9 mouse cellular contexts compared by ENCODE assay signal in genomic region chr3:123321612-123322011, GRCm38 (mm10). TPM values are rescaled to one million over a fixed set of nuclear protein-coding genes. Genes with fewer than 3 reads are reported as not detected.
DNase-seq lines count a peak whose midpoint lies in the region; ATAC-seq and TF ChIP-seq lines count a peak whose summit lies in the region.
"Had no signal": no experiment of that assay in that cellular context is flagged by ENCODE, and none has a peak within 500 bp of the region (broad histone marks: within the 10 kb centered on the region; RNA-seq: fewer than 3 reads in every experiment).

No protein-coding gene starts in this region.

- TF ChIP-seq CTCF in intestine, postnatal 0 days (IDR thresholded peaks at IDR 0.05; ENCODE audit: low read depth) = no peak

- no peak overlapping the region for H3K9ac ChIP-seq in intestine, embryonic 14.5 days (ENCODE audit: low read length)
- no peak overlapping the region for H3K9ac ChIP-seq in intestine, postnatal 0 days (ENCODE audit: low read depth, low read length)
- H3K9ac ChIP-seq in forebrain, embryonic 16.5 days (replicated peaks; ENCODE audit: low read depth, low read length) = no peak overlapping the region
- H3K9ac ChIP-seq in intestine, embryonic 15.5 days = no peak overlapping the region
- H3K9ac ChIP-seq: limb, embryonic 13.5 days had no signal

- H3K36me3 ChIP-seq in intestine, embryonic 14.5 days (ENCODE audit: control insufficient read depth, insufficient read depth, low read length) = peaks cover 10% of the 10 kb centered on the region; the same call in 1 of the 2 replicates
- peaks cover 13% of the 10 kb centered on the region; the same call in 1 of the 2 replicates for H3K36me3 ChIP-seq in intestine, postnatal 0 days (ENCODE audit: control insufficient read depth, insufficient read depth)
- H3K36me3 ChIP-seq in forebrain, embryonic 16.5 days (ENCODE audit: control insufficient read depth, insufficient read depth) = no peaks in the 10 kb centered on the region
- no peaks in the 10 kb centered on the region for H3K36me3 ChIP-seq in intestine, embryonic 15.5 days

- no peak overlapping the region for H3K27ac ChIP-seq in intestine, embryonic 14.5 days (ENCODE audit: low read depth)
- no peak overlapping the region for H3K27ac ChIP-seq in intestine, postnatal 0 days (ENCODE audit: low read depth, low read length)
- no peak overlapping the region for H3K27ac ChIP-seq in forebrain, embryonic 16.5 days (ENCODE audit: low read length)
- H3K27ac ChIP-seq in intestine, embryonic 15.5 days = peak overlapping the region; percentile 52; the same call in 1 of the 2 replicates
- H3K27ac ChIP-seq: limb, embryonic 13.5 days had no signal

- H3K9me3 ChIP-seq in intestine, embryonic 14.5 days (ENCODE audit: control insufficient read depth, low read length) = no peaks in the 10 kb centered on the region
- H3K9me3 ChIP-seq in intestine, postnatal 0 days (ENCODE audit: control insufficient read depth) = no peaks in the 10 kb centered on the region
- H3K9me3 ChIP-seq in forebrain, embryonic 16.5 days (ENCODE audit: control insufficient read depth, low read length) = no peaks in the 10 kb centered on the region
- H3K9me3 ChIP-seq in intestine, embryonic 15.5 days = no peaks in the 10 kb centered on the region
- H3K9me3 ChIP-seq: limb, embryonic 13.5 days had no signal

- H3K4me1 ChIP-seq in intestine, embryonic 14.5 days (replicated peaks; ENCODE audit: control insufficient read depth, insufficient read depth, low read length) = peaks cover 27% of the 10 kb centered on the region
- no peaks in the 10 kb centered on the region for H3K4me1 ChIP-seq in intestine, postnatal 0 days (replicated peaks; ENCODE audit: control insufficient read depth, insufficient read depth, low read length)
- H3K4me1 ChIP-seq in forebrain, embryonic 16.5 days (replicated peaks; ENCODE audit: control insufficient read depth, insufficient read depth, low read length) = no peaks in the 10 kb centered on the region
- H3K4me1 ChIP-seq in intestine, embryonic 15.5 days (replicated peaks) = peaks cover 15% of the 10 kb centered on the region

- 88% methylated on average over 6 of the region's 6 CpGs for WGBS in intestine, embryonic 14.5 days
- 77% methylated on average over 6 of the region's 6 CpGs for WGBS in intestine, postnatal 0 days
- 86% methylated on average over 6 of the region's 6 CpGs for WGBS in forebrain, embryonic 16.5 days
- 77% methylated on average over 6 of the region's 6 CpGs for WGBS in intestine, embryonic 15.5 days

- DNase-seq in intestine, embryonic 14.5 days (ENCODE audit: low spot score) = no peak
- DNase-seq in Muller cell, postnatal 12 days (ENCODE audit: inconsistent ontology term) = peak; percentile 69
- peak; percentile 58 for DNase-seq in skeletal muscle tissue, adult 2 months (ENCODE audit: low read depth, low spot score)
- no peak for DNase-seq in ovary, adult 18-20 months (ENCODE audit: low spot score)

- ATAC-seq in intestine, embryonic 14.5 days (replicated peaks; ENCODE audit: low FRiP score, low TSS enrichment, low read depth) = peak; percentile 7; the same call in 1 of the 2 replicates
- no peak; the same call in 1 of the 2 replicates for ATAC-seq in intestine, postnatal 0 days
- peak; percentile 61 for ATAC-seq in forebrain, embryonic 16.5 days
- ATAC-seq in intestine, embryonic 15.5 days = peak; percentile 42; the same call in 1 of the 2 replicates
- ATAC-seq in activated CD4-positive, CD25-positive, alpha-beta regulatory T cell, adult 4 months = no peak

- H3K27me3 ChIP-seq in intestine, embryonic 14.5 days (replicated peaks; ENCODE audit: control insufficient read depth, insufficient read depth, low read length) = no peaks in the 10 kb centered on the region
- no peaks in the 10 kb centered on the region for H3K27me3 ChIP-seq in intestine, postnatal 0 days (replicated peaks; ENCODE audit: control insufficient read depth, insufficient read depth, low read length)
- no peaks in the 10 kb centered on the region for H3K27me3 ChIP-seq in forebrain, embryonic 16.5 days (replicated peaks; ENCODE audit: control insufficient read depth, insufficient read depth, low read length)
- no peaks in the 10 kb centered on the region for H3K27me3 ChIP-seq in intestine, embryonic 15.5 days (replicated peaks)
- H3K27me3 ChIP-seq: limb, embryonic 13.5 days had no signal

- no peak overlapping the region for H3K4me2 ChIP-seq in intestine, embryonic 14.5 days (ENCODE audit: low read length)
- H3K4me2 ChIP-seq in intestine, postnatal 0 days (replicated peaks; ENCODE audit: low read depth) = no peak overlapping the region
- no peak overlapping the region for H3K4me2 ChIP-seq in forebrain, embryonic 16.5 days (ENCODE audit: low read length)
- no peak overlapping the region for H3K4me2 ChIP-seq in intestine, embryonic 15.5 days (replicated peaks)
- H3K4me2 ChIP-seq: limb, embryonic 13.5 days had no signal

- H3K4me3 ChIP-seq in intestine, embryonic 14.5 days (ENCODE audit: low read depth, low read length) = no peak overlapping the region
- H3K4me3 ChIP-seq in intestine, postnatal 0 days (ENCODE audit: low read depth, low read length) = no peak overlapping the region
- H3K4me3 ChIP-seq in forebrain, embryonic 16.5 days (replicated peaks; ENCODE audit: low read length) = no peak overlapping the region
- H3K4me3 ChIP-seq in intestine, embryonic 15.5 days (replicated peaks) = no peak overlapping the region
- H3K4me3 ChIP-seq: limb, embryonic 13.5 days had no signal

RNA-seq across cellular contexts. Expression of gene Sec24d, which starts 54.4 kb away (rescaled TPM):
- 88.0 and 98.2 TPM in 2 replicates for polyA plus RNA-seq in intestine, embryonic 14.5 days (2014; fragmentation: Nextera tagmentation; extraction: Ambion mirVana)
- 210 and 211 TPM in 2 replicates for polyA plus RNA-seq in intestine, postnatal 0 days (2015; fragmentation: Nextera tagmentation; extraction: Ambion mirVana)
- 20.6 and 27.1 TPM in 2 replicates for polyA plus RNA-seq in forebrain, embryonic 16.5 days (2015; fragmentation: Nextera tagmentation; extraction: Ambion mirVana)
- polyA plus RNA-seq in intestine, embryonic 15.5 days (2015; fragmentation: Nextera tagmentation; extraction: Ambion mirVana) = 87.8 and 95.9 TPM in 2 replicates
- polyA plus RNA-seq in activated CD4-positive, CD25-positive, alpha-beta regulatory T cell, adult 4 months (2017; shearing (Covaris generic)) = 10 to 100 TPM; 12.8 to 19.5 TPM

Comparison
In these comparisons a context has a peak if more than half of its experiments do, and no peak if none do; other contexts are left out.
1. ATAC-seq: peak in intestine, embryonic 14.5 days (single experiment), forebrain, embryonic 16.5 days (single experiment) and intestine, embryonic 15.5 days (single experiment); none in intestine, postnatal 0 days (single experiment) and activated CD4-positive, CD25-positive, alpha-beta regulatory T cell, adult 4 months (single experiment).
2. DNase-seq: peak in Muller cell, postnatal 12 days (single experiment) and skeletal muscle tissue, adult 2 months (single experiment); none in intestine, embryonic 14.5 days (single experiment) and ovary, adult 18-20 months (single experiment).